Mouse (Mus musculus): ENCODE measurements around the gene Snrpg.
"Not testable (repeated sequence)": the region's sequence is repeated elsewhere in the genome, so short reads cannot be mapped to it uniquely, and the experiment has no call there.

The Snrpg gene

GRCm38 (mm10) chr6:86370764-86371339, at the start of gene Snrpg:
Gene Snrpg (plus strand): TSS chr6:86371304.
- no peak for DNase-seq (ENCODE audit: low spot score in 2 of 2)

GRCm38 (mm10) chr6:86322031-86322563, 49.0 kb upstream of the Snrpg start:
- DNase-seq (ENCODE audit: low spot score in 2 of 2), result no peak

- DNase-seq (ENCODE audit: low spot score in 2 of 2), result no peak
These were observed 48.1 kb upstream of the Snrpg start for GRCm38 (mm10) chr6:86322991-86323390.

- DNase-seq (ENCODE audit: low spot score in 2 of 2), result no peak
These were observed 46.7 kb upstream of the Snrpg start for GRCm38 (mm10) chr6:86324400-86324799.

- DNase-seq (ENCODE audit: low spot score in 2 of 2), result no peak
These were observed 45.5 kb upstream of the Snrpg start for GRCm38 (mm10) chr6:86325646-86326045.

GRCm38 (mm10) chr6:86326866-86327265, 44.2 kb upstream of the Snrpg start:
- no peak for DNase-seq (ENCODE audit: low spot score in 2 of 2)

GRCm38 (mm10) chr6:86328369-86328768, 42.7 kb upstream of the Snrpg start:
- no peak for DNase-seq (ENCODE audit: low spot score in 2 of 2)

GRCm38 (mm10) chr6:86329943-86330342, 41.2 kb upstream of the Snrpg start:
- no peak for DNase-seq (ENCODE audit: low spot score in 2 of 2)

GRCm38 (mm10) chr6:86335121-86335849, 35.8 kb upstream of the Snrpg start:
- no peak for DNase-seq (ENCODE audit: low spot score in 2 of 2)

GRCm38 (mm10) chr6:86335860-86336259, 35.2 kb upstream of the Snrpg start:
- DNase-seq (ENCODE audit: low spot score in 2 of 2), result no peak

GRCm38 (mm10) chr6:86336340-86336739, 34.8 kb upstream of the Snrpg start:
- not testable (repeated sequence) for DNase-seq (ENCODE audit: low spot score in 2 of 2)

GRCm38 (mm10) chr6:86343656-86344055, 27.4 kb upstream of the Snrpg start:
- DNase-seq (ENCODE audit: low spot score in 2 of 2), result no peak

- no peak for DNase-seq (ENCODE audit: low spot score in 2 of 2)
These were observed 25.0 kb upstream of the Snrpg start for GRCm38 (mm10) chr6:86346063-86346462.

GRCm38 (mm10) chr6:86349257-86349656, 21.8 kb upstream of the Snrpg start:
- DNase-seq (ENCODE audit: low spot score in 2 of 2), result no peak

- no peak for DNase-seq (ENCODE audit: low spot score in 2 of 2)
These were observed 16.2 kb upstream of the Snrpg start for GRCm38 (mm10) chr6:86354948-86355347.

GRCm38 (mm10) chr6:86356956-86357355, 14.1 kb upstream of the Snrpg start:
- no peak for DNase-seq (ENCODE audit: low spot score in 2 of 2)

- no peak for DNase-seq (ENCODE audit: low spot score in 2 of 2)
These were observed 10.4 kb upstream of the Snrpg start for GRCm38 (mm10) chr6:86360691-86361090.

GRCm38 (mm10) chr6:86361373-86361772, 9.7 kb upstream of the Snrpg start:
- DNase-seq (ENCODE audit: low spot score in 2 of 2), result no peak

- DNase-seq (ENCODE audit: low spot score in 2 of 2), result peak; percentile 63 to 78
These were observed 6.5 kb upstream of the Snrpg start for GRCm38 (mm10) chr6:86364442-86365141.

- peak; percentile 93 to 95 for DNase-seq (ENCODE audit: low spot score in 2 of 2)
These were observed 5.6 kb upstream of the Snrpg start, which contains the start of gene Fam136a for GRCm38 (mm10) chr6:86365371-86366124. Gene Fam136a (plus strand): TSS chr6:86365646.

GRCm38 (mm10) chr6:86366125-86366852, 4.8 kb upstream of the Snrpg start:
- DNase-seq (ENCODE audit: low spot score in 2 of 2), result peak in 1 of 2 experiments; percentile 8

Measured in spleen, postnatal 36 days (tissue).